ENCODE assay signal across 8 mouse cellular contexts in the genomic region with DNA sequence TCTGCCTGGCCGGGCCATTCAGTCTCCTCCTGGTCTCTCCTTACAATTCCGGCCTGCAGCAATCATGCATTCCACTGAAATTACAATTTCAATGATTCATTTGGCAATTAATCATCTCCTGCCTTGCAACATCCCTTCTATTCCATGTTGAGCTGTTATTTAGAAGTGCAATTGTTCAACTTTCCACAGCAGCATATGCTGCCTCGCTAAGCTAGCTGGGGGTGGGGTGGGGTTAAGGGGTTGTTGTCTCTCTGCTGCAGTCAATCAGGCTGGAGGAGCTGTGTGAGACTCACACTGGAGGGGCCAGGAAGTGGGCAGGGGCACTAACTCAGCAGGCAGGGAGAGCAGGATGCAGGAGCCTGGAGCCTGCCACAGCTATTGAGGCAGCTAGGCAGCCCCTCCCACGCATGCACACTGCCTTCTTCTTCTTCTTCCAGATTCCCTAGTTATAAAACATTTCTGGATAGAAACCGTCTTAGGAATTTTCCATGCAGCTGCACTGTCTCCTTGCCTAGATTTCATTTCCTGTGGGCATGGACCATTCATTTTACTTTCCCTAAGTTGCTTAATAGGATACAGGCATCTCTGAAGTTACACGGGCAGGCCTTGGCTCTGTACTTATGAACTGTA.
DNase-seq lines count a peak whose midpoint lies in the region.

No protein-coding gene starts in this region.

- peak; percentile 79 for DNase-seq in layer of hippocampus, adult 11-12 months (ENCODE audit: low spot score)
- DNase-seq in layer of hippocampus, adult 9-10 months (ENCODE audit: low spot score) = no peak
- DNase-seq in embryo, embryonic 10.5 days (ENCODE audit: low spot score) = peak; percentile 47
- peak; percentile 67 for DNase-seq in heart, adult 8-10 months (ENCODE audit: low spot score)
- DNase-seq in layer of hippocampus, adult 18-20 months (ENCODE audit: low spot score in 2 of 2) = peak; percentile 68 to 90
- peak; percentile 56 for DNase-seq in lung, postnatal 36 days
- no peak for DNase-seq in spleen, adult 18-20 months
- no peak for DNase-seq in retina, embryonic 14.5 days (ENCODE audit: low spot score)

Comparison
In these comparisons a context has a peak if more than half of its experiments do, and no peak if none do; other contexts are left out.
1. DNase-seq: peak in layer of hippocampus, adult 11-12 months (single experiment), embryo, embryonic 10.5 days (single experiment), heart, adult 8-10 months (single experiment), layer of hippocampus, adult 18-20 months (2 of 2) and lung, postnatal 36 days (single experiment); none in layer of hippocampus, adult 9-10 months (single experiment), spleen, adult 18-20 months (0 of 2) and retina, embryonic 14.5 days (single experiment).